Mouse (Mus musculus) thymus, postnatal 0 days (tissue): ENCODE measurements at regions not wholly inside any gene's neighbourhood (a gene's known extent, or its start where the extent isn't known, plus 50 kb on each side); places are given as distances from the start of the nearest gene placed in this dataset.

Source experiments
- DNase-seq: peaks from one replicate; pipeline ENCODE4 v3.0.0-alpha.2; 2015; ENCODE audit warnings: low spot score

- peak; percentile 28 for DNase-seq
Measured at GRCm38 (mm10) chr12:19387706-19388105, 566.6 kb upstream of the Gm21863 start.
